Mouse (Mus musculus): ENCODE data around the gene Mgst2.

DNA sequence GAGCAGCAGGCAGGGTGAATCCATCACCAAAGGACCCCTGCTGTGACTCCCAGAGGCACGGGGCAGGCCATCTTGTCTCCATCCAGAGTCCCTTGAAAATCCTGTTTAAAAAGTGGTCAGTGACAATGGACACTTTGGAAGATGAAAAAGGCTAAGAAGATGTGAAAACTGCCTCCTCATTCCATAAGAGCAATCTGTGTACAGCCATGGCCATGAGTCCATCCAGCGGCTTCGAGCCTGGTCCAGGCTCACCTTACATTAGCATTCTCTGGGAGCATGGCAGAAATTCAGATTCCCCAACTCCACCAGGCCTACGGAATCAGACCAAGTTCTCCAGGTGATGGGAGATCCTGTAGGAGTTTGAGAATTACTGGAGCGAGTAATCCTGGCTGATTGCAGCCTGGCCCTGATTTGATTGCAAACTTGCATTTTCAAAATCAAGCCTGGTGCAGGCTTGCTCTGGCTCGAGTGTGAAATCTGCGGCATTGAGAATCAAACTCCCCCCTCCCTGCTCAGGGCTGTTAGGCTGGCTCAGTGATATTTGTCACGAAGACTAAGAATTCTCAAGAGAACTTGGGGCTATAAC is 42.6 kb downstream of the Mgst2 start:
- no peak for TF ChIP-seq POLR2A (IDR thresholded peaks at IDR 0.05; ENCODE audit: borderline replicate concordance, insufficient read depth, low read length)
- no peak for TF ChIP-seq CTCF (IDR thresholded peaks at IDR 0.05; ENCODE audit: borderline replicate concordance, insufficient read depth, low read depth, low read length)

Data from cerebellum, adult 2 months (tissue).